Mouse (Mus musculus): Measurements from ENCODE around the gene Ap4m1. TPM values are rescaled to one million over a fixed set of nuclear protein-coding genes. Genes with fewer than 3 reads are reported as not detected.
A peak's percentile ranks its signal among the peaks of the same experiment; 100 is the strongest.
"Not testable (repeated sequence)": the region's sequence is repeated elsewhere in the genome, so short reads cannot be mapped to it uniquely, and the experiment has no call there.

Ap4m1 gene
- total RNA-seq, 2 experiments from 2014 or later, result 8.9 to 9.3 TPM

DNA sequence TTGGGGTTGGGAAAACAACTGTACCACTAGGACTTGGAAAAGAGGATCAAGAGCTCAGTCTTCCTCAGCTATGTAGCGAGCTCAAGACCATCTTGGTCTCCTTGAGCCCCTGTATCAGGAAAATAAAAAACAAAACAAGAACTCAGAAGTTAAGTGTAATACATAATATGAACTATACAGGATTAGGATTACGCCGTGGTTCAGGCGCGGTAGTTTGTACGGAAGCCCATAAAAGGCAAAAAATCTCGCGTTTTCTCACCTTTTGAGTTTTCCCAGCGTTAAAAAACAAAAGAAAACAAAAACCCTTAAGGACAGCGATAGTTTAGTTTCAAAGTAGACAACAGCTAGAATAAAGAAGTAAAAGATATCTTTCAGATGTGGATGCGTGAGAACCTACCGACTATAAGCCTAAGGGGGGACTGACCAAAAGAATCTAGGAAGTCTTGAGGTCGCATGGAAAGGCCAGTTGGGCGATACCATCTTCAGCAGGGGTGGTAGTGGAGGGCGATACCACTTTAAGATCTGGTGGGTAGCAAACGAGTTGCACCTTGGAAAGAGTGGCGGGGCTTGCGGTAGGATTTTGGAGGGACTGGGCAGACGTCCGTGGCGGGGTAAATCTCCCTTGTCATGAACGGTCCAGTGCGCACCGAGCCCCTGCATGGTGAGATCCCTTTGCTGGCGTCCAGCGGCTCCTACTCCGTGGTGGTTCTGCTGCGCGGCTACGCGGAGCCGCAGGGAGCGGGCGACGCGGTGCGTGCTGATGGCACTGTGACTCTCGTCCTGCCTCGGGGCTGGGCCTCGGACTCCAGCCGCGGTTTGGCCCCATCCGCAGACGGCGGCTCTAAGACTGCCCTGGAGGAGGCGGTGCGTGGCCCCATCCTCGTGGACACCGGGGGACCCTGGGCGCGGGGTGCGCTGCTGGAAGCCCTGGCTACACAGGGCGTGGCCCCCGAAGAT is 22.2 kb downstream of the Ap4m1 start, which contains the start of gene Mblac1:
Gene Mblac1 (plus strand): TSS at position 544 of the 957 bp plus-strand sequence.
- intact Hi-C loops (cut with DNase I), result no loop called here
- DNase-seq (ENCODE audit: low spot score), result peak; percentile 67

DNA sequence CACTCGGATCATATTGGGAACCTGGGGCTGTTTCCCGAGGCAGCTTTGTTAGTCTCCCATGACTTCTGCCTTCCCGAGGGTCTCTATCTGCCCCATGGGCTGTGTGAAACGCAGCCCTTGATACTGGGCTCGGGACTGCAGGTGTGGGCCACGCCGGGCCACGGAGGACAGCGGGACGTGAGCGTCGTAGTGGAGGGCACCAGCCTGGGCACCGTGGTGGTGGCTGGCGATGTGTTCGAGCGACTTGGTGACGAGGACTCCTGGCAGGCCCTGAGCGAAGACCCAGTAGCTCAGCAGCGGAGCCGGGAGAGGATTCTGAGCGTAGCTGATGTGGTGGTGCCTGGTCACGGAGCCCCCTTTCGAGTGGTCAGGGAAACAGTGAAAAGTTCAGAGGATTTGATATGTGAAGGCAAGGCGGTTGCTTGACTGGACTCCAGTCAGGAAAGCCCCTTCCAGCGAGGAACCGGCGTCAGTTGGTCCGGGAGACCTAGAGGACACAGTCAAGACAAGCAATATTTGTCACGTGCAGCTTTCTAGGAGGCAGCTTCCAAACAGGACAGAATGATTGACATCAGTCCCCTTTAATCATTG is 23.0 kb downstream of the Ap4m1 start:
- intact Hi-C loops (cut with DNase I), result no loop called here

DNA sequence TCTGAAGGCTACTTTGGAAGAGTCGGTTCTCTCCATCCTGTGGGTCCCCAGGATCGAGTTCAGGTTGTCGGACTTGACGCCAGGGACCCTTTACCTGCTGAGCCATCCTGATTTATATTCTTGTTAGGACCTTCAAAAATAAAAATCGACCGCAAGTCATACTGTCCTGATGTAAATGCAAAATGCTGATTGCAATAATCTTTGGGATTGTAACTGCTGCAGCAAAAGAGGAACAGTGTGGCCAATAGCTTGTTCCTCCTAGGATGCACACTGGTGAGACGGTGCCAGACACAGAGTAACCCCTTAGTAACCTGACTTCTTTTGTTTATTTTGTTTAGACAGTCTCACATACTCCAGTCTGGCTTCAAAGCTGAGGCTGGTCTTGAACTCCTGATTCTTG is 23.7 kb downstream of the Ap4m1 start:
- no peak for DNase-seq (ENCODE audit: low spot score)
- intact Hi-C loops (cut with DNase I), result no loop called here

More for the DNA sequence above, 23.0 kb downstream of the Ap4m1 start:
- DNase-seq (ENCODE audit: low spot score), result no peak

DNA sequence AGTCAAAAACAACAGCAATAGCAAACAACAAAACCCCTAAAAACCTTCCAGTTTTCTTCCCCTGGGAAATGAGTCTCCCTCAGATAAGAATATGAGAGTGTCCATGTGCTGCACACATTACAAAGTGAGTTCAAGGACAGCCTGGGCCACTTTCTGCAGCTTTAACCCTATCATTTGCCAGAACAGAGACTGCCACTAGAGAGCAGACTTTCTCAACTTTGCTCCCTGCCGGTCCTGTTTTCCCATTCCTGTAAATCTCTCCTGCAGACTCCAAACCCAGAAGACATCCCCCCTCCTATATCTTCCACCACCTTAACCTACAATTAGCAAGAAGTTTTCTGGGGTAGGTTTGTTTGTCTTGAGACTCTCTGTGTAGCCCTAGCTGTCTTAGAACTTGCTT is 27.8 kb downstream of the Ap4m1 start:
- DNase-seq (ENCODE audit: low spot score), result no peak
- intact Hi-C loops (cut with DNase I), result no loop called here

DNA sequence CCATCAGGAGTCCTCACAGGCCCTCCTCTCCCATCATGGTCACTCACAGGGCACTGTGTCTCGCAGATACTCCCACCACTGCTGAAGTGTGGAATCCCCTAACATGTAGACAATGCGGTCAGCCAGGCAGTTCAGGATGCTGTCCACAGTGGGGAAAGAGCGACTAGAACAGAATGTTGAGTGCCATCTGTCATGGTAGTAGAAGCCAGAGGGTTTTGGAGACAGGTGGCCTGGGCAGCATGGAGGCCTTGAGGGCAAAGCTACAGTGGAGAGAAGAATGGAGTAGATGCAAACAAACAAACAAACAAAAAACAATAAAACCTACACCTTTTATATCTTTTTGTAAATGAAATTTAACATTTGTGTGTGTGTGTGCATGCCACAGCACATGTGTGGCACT is 30.3 kb downstream of the Ap4m1 start:
- intact Hi-C loops (cut with DNase I), result no loop called here
- no peak for DNase-seq (ENCODE audit: low spot score)

DNA sequence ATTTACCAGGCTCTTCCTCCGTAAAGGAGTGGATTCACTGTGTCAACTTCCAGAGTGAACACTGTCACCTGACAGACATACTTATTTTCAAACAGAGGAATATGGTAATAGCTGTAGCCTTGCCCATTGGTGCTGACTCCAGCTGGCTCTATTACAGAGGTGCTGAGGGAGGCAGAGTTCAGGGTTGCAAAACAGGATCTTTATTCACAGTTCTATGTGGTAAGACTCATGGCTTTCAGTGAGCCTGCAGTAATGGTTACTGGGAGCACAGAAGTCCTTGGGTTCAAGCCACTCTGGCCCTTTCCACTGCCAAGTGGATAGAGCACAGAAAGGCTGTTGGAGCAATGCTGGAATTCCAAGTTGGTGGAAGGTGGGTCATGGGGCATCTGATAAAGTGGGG is 35.5 kb downstream of the Ap4m1 start:
- no peak for DNase-seq (ENCODE audit: low spot score)
- intact Hi-C loops (cut with DNase I), result no loop called here

DNA sequence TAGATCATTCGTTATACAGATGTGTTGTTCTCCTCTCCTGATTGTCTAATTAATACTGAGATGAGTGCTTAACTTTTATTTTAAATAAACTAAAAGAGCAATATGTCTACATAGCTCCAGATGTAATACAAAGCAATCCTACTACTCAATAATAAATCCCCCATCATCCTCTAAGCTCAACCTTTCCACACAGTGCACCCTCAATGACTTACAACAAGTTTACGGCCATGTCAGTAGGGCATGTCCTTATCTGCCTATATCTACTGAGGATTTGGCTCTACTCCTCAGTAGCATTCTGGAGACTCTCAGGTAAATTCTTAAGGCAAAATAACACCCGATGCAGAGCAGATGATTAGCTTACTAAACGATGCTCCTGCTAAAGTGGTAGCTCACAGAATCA is 36.1 kb downstream of the Ap4m1 start:
- DNase-seq (ENCODE audit: low spot score), result no peak
- intact Hi-C loops (cut with DNase I), result no loop called here

DNA sequence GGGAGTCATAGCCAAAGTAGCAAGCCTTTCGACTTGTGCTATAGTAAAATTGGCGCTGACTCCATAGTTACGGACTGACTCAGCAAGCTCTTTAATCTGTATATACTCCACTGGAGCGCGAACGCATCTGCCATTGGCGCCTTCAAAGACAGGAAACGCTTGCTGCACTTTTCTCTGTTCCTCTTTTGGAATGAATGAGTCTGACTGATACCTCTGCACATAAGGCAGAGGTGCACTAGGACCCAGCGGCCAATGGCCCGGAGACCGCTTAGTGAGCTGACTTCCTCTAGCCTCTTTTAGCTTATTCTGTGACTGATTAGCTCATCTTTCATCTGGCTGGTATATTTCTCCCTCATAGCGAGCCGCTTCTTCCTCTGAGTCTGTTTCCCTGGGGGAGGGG is 44.8 kb downstream of the Ap4m1 start:
- intact Hi-C loops (cut with DNase I), result loop anchor here (10.0 kb wide), 1 partner anchor 238 kb away; no protein-coding TSS in a partner anchor
- DNase-seq (ENCODE audit: low spot score), result not testable (repeated sequence)

DNA sequence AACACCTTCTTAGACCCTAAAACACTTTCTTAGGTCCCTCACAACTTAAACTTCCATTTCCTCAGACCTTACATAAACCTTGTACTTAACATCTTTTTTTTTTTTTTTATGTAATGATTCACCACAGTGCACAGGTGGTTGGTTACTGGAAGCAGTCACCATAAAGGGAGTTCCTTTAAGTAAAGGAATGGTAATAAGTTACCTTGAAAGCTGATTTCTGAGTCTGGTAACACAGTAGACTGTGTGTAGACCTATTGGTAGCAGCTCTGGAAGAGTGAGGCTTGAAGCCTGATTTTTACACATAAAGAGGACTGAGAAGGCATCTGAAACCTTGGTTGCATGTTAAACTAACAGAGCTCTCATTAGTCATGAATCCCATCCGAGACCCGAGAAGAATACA is 48.1 kb downstream of the Ap4m1 start:
- DNase-seq (ENCODE audit: low spot score), result no peak
- intact Hi-C loops (cut with DNase I), result loop anchor here (10.0 kb wide), 1 partner anchor 235 kb away; no protein-coding TSS in a partner anchor

DNA sequence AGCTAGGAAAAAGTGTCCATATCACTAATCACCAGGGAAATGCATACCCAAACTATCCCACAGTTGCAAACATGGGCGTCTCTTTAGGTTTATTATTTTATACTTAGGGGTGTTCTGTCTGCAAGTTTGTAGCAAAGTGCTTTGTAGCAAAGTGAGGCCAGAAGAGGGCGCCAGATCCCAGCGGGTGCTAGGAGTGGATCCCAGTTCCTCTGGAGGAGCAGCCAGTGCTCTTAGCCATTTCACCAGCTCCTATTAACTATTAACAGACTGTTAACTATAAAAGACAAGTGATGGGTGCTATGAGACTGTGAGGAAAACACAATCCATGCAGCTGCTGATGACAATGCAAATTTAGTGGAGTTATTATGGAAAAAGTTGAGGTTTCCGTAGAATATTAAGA is 50.3 kb downstream of the Ap4m1 start:
- intact Hi-C loops (cut with DNase I), result no loop called here
- DNase-seq (ENCODE audit: low spot score), result peak; percentile 20

DNA sequence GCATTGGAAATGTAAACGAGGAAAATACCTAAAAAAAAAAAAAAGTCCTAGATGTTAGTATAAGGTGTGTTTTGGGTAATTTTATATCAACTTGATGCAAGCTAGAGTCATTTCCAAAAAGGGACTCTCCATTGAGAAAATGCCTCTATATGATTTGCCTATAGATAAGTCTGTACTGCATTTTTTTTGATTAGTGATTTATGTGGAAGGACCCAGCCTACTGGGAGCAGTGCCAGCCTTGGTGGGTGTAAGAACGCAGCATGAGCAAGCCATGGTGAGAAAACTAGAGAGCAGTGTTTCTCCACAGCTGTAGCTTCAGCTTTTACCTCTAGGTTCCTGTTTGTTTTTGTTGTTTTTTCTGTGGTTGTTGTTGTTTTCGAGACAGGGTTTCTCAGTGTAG is 51.5 kb downstream of the Ap4m1 start:
- no peak for DNase-seq (ENCODE audit: low spot score)

DNA sequence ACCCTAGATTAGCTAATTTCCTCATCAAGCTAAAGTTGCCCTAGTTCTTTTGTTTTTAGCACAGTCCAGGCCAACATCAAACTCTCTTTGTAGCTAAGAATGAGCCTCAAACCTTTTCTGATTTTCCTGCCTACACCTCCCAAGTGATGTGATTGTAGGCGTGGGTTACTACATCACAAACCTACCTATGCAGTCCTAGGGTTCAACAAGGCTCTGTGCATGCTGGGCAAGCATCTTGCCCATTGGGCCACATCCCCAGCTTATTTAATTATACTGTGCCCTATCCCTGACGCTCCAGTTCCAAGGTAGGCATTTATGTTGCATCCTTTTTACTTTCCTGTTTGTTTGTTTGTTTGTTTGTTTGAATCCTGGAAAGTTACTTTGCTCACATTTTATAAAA is 53.9 kb downstream of the Ap4m1 start, which contains the start of gene Nxpe5:
Gene Nxpe5 (plus strand): TSS at position 199 of the 400 bp plus-strand sequence.
- intact Hi-C loops (cut with DNase I), result no loop called here
- no peak for DNase-seq (ENCODE audit: low spot score)

More for the DNA sequence above, 51.5 kb downstream of the Ap4m1 start:
- intact Hi-C loops (cut with DNase I), result no loop called here

DNA sequence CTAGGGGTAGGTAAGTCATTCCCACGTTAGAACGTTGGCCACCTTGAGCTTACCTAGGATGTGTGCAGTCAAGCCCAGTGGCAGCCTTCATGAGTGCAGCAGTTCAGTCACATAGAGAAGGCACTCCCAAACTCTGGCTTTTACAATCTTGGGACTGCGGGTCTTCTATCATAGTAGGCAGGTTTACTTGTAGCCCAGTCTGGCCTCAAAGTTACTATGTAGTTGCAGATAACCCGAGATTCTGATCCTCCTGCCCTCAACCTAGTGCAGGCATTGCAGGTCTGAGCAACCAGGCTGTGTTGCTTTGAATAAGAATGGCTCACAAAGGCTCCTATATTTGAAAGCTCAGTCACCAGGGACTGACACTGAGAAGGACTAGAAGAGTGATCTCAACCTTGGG is 54.7 kb downstream of the Ap4m1 start:
- no peak for DNase-seq (ENCODE audit: low spot score)
- intact Hi-C loops (cut with DNase I), result no loop called here

DNA sequence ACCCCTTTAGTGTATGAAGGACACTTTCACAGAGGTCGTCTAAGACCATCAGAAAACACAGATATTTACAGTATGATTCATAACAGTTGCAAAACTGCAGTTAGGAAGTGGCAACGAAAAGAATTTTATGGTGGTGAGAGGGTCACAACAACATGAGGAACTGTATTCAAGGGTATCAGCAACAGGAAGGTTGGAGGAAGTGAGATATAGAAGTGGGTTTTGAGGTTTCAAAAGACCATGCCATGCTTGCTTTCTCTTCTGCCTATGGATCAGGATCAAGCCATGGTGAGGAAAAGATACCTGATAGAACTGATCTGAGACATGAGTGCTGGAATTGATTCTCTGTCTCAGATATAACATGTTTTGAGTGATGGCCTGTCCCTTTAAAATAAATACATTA is 55.6 kb downstream of the Ap4m1 start:
- no peak for DNase-seq (ENCODE audit: low spot score)

DNA sequence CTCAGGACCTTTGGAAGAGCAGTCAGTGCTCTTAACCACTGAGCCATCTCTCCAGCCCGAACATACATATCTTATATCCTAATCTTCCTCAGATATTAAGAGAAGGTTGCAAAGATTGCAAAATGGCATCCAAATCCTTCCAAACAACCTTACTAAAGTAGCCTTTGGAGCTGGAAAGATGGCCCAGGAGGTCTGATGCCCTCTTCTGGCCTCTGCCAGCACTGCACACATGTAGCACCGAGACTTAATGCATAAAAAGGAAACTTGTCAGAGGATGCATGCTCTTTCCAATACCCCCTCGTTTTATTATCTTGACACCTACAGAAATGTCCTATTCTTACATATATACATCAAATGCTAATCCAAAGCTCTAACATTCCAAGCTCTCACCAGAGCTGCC is 56.2 kb downstream of the Ap4m1 start:
- DNase-seq (ENCODE audit: low spot score), result no peak
- intact Hi-C loops (cut with DNase I), result no loop called here

More for the DNA sequence above, 55.6 kb downstream of the Ap4m1 start:
- intact Hi-C loops (cut with DNase I), result no loop called here

DNA sequence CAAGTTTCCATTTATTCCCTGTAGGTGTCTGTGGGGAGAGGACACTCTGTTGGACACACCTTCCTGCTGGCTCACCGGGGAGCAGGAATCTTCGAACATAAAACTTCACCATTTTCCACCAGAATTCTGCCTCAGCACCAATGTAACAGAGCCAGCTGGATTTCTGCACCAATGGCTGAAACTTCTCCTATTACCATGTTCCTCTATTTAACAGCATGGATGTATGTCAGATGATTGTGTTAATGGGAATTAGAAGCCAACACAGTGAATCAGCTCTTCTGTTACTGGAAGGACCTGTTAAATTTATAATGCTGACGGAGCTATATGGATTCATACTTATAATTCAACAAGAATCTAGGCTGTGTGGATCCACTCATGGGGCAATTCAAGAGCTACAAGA is 57.7 kb downstream of the Ap4m1 start:
- DNase-seq (ENCODE audit: low spot score), result no peak
- intact Hi-C loops (cut with DNase I), result no loop called here

Small RNA genes lying within 50 kb of the gene (microRNA-seq; reads per million reads assigned to microRNA genes)
- gene Mir106b (1,796 reads per million, percentile 83 among the genes with 10 or more reads in this experiment), gene Mir25 (737 reads per million, percentile 77 among the genes with 10 or more reads in this experiment), gene Mir93 (8,923 reads per million, percentile 95 among the genes with 10 or more reads in this experiment)

Other genes starting within 250 kb of the Ap4m1 start
- under 1 TPM; 0.26 to 0.42 TPM for gene Gjc3, start 208.9 kb upstream of the Ap4m1 start, total RNA-seq (2021)
- not detected for gene Azgp1, start 190.5 kb upstream of the Ap4m1 start, total RNA-seq (2021)
- not detected for gene Smok3a, start 150.7 kb upstream of the Ap4m1 start, total RNA-seq (2021)
- not detected for gene Smok3b, start 150.6 kb upstream of the Ap4m1 start, total RNA-seq (2021)
- not detected for gene Smok3c, start 118.8 kb upstream of the Ap4m1 start, total RNA-seq (2021)
- 10 to 100 TPM; 14.3 to 16.2 TPM for gene Zkscan1, start 86.9 kb upstream of the Ap4m1 start, total RNA-seq (2021)
- gene Zscan21, start 55.1 kb upstream of the Ap4m1 start, total RNA-seq (2021), result 10 to 100 TPM; 10.5 to 13.2 TPM
- gene Zfp113, start 16.3 kb upstream of the Ap4m1 start, total RNA-seq (2021), result 10 to 100 TPM in 1 of 2 experiments, 1 to 10 TPM in 1; 9.6 to 11.0 TPM
- 100 to 1,000 TPM; 124 to 126 TPM for gene Cops6, start 10.9 kb upstream of the Ap4m1 start, total RNA-seq (2021)
- gene Mcm7, start 420 bp downstream of the Ap4m1 start, total RNA-seq (2021), result 10 to 100 TPM; 11.2 to 11.9 TPM
- 10 to 100 TPM; 29.9 to 32.9 TPM for gene Taf6, start 15.4 kb downstream of the Ap4m1 start, total RNA-seq (2021)
- gene Cnpy4, start 15.5 kb downstream of the Ap4m1 start, total RNA-seq (2021), result 1 to 10 TPM; 5.9 to 7.1 TPM
- gene Mblac1, start 22.3 kb downstream of the Ap4m1 start, total RNA-seq (2021), result 1 to 10 TPM; 2.6 to 2.8 TPM
- 1 to 10 TPM in 1 of 2 experiments, under 1 TPM in 1; 0.96 to 1.2 TPM for gene Nxpe5, start 53.9 kb downstream of the Ap4m1 start, total RNA-seq (2021)
- 10 to 100 TPM; 55.3 to 61.0 TPM for gene Lamtor4, start 83.5 kb downstream of the Ap4m1 start, total RNA-seq (2021)
- gene BC037034, start 92.0 kb downstream of the Ap4m1 start, total RNA-seq (2021), result 1 to 10 TPM; 3.1 to 3.8 TPM
- under 1 TPM; 0.14 to 0.26 TPM for gene Gal3st4, start 100.8 kb downstream of the Ap4m1 start, total RNA-seq (2021)
- gene Gm43720, start 108.0 kb downstream of the Ap4m1 start, total RNA-seq (2021), result not detected
- gene Gpc2, start 108.0 kb downstream of the Ap4m1 start, total RNA-seq (2021), result under 1 TPM; 0.08 to 0.18 TPM
- gene Stag3, start 108.2 kb downstream of the Ap4m1 start, total RNA-seq (2021), result not detected
- not detected for gene Pvrig, start 170.0 kb downstream of the Ap4m1 start, total RNA-seq (2021)

Measured in heart, postnatal 25 days (tissue).